Mouse (Mus musculus): ENCODE data around the gene Ahnak2.
"Not testable (repeated sequence)": the region's sequence is repeated elsewhere in the genome, so short reads cannot be mapped to it uniquely, and the experiment has no call there.

Ahnak2 gene

DNA sequence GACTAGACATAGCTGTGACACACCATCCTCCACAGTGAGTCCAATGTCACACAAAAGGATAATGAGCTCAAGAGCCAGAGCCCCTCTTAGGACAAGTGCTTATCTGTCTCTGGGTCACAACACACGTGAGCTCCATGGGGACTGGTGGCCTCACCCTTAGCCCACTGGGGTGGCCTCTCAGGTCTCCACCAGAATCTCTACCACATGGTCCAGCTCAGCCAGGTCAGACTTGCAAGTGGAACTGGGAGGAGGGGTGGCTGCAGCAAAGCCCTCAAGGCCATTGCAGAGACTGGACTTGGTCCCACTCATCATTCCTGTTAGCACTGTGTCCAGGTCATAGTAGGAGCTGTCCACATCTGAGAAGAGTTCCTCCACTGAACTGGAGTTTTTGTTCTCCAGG lies 18.8 kb upstream of the Ahnak2 start:
- DNase-seq (ENCODE audit: low read depth), result no peak

DNA sequence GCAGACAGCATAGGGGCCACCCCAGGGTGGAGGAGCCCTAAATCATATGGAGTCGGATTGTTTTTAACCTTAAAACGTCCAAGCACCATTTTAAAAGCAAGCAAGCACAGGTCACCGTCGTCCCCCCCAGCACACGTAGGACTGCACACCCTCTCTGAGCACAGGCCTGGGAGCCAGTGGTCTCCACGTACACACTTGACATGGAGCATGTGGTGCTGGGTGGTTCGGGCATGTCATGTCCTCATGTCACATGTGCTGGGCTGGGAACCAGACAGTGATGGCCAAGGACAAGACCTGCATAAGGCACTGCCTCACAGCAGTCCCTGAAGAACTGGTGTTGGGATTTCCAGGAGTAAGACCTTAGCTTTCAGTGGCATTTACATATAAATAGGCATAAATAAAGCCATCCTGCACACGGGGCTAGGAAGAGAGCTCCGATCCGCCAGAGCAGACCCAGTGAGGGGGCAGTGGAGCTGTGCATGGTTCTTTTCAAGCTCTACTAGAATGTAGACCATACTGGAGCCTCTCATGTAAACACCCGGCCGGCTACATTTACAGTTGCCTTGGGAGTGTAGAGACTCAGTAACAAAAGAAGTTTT lies 18.0 kb upstream of the Ahnak2 start:
- DNase-seq (ENCODE audit: low read depth), result no peak

DNA sequence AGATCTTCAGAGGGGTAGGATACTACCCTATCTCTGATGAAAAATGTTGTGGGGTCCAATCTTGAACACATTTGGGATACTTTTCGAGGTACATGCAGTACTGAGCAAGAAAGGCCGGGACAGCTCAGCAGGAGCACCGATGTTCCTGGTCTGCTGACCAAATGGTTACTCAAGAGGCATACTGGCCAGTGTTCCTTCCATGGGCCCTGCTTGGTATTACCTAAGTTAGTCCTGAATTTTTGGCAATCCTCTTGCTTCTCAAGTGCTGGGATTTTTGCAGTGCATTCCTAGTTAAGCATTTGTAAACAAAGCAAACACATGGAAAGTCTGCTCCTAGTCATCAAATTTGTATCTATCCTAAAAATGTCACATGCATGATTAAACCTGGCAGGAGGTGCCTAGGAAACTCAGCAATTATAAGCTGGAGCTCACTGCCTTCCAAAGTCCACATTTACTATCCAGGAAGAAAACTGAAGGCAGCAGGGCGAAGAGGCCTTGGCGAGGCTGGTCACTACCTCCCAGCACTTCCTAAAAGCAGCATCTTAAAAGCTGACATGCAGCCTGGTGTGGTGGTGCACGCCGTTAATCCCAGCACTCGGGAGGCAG lies 16.7 kb upstream of the Ahnak2 start:
- DNase-seq (ENCODE audit: low read depth), result no peak

DNA sequence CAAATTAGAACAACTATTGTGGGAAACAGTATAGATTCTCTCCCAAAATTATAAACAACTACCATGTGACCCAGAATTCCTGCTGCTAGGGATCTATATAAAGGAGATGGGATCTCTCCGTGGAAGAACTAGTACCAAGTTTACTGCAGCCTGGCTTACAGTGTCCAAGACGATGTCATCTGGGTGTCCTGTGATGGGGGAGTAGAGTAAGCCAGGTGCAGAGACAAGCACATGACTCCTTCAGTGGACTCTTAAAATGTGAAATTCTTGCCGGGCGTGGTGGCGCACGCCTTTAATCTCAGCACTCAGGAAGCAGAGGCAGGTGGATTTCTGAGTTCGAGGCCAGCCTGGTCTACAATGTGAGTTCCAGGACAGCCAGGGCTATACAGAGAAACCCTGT lies 14.4 kb upstream of the Ahnak2 start:
- not testable (repeated sequence) for DNase-seq (ENCODE audit: low read depth)

DNA sequence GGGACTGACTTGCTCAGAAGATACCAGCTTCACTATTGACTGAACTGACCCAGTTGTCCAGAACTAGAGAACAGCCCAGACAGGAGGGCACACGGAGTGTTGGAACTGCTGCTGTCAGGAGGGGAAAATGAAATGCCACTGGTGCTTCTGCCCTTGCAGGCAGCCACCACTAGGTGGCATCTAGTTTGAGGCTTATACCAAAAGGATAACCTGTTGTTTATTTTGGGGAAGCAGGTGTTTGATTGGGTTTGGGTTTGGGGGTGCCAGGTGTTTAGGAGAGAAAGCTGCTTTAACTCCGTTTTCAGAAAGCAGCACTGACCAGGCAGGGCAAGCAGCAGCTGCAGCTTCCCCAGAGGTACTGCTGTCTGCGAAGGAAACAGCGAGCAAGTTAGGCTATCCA lies 13.8 kb upstream of the Ahnak2 start:
- DNase-seq (ENCODE audit: low read depth), result peak; percentile 79

DNA sequence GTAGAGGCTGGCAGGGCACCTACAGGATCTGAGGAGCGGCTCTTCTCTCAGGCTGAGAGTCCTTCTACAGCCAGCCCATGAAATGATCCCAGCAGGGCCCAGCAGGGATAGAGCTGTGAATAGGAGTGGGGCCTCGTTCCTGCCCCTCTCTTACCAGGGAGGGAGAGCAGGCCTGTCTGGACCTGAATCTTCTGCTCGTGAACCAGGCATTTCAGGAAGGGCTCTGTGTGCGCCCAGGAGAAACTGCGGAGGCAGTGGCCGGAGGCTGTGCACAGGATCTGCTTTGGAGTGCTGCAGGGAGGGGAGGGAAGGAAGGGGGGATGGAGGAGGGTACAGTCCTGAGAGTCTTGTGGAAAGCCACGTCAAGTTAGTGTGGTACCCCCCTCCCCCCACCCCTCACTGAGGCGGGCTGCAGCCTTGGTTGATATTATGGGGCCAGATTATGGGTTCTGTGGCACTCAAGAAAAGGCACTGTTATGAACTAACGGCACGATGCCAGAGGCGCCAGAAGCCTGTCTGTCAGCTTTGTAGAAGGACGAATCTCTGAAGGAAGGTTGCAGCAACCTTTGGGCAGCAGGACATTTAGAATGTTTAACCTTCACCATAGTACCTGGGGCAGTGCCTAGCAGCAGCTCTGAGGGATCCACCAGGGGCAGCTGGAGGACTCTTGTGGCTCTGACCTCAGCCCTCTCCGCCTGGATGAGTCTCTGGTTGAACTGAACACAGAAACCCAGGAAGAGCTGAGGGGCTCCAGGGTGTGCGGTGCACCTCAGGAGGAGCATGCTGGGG lies 12.4 kb upstream of the Ahnak2 start:
- DNase-seq (ENCODE audit: low read depth), result no peak

DNA sequence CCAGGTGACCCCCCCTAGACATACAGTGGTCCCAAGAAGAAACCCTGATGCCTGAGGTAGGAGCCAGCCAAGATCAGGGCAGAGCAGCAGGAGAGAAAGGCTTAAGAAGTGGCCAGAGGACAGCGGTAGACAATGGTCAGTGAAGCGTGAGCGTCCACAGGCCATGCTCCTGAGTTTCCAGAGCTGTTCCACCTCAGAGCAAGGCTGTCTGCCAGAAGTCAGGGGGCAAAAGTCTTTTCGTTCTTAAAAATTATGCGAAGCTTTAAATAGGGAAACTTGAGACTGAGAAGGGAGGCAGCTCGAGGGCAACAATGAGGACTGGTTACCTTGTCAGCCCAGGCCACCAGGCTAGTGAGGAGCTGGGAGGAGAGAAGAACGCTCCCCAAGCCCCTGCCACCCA lies 10.9 kb upstream of the Ahnak2 start:
- no peak for DNase-seq (ENCODE audit: low read depth)

DNA sequence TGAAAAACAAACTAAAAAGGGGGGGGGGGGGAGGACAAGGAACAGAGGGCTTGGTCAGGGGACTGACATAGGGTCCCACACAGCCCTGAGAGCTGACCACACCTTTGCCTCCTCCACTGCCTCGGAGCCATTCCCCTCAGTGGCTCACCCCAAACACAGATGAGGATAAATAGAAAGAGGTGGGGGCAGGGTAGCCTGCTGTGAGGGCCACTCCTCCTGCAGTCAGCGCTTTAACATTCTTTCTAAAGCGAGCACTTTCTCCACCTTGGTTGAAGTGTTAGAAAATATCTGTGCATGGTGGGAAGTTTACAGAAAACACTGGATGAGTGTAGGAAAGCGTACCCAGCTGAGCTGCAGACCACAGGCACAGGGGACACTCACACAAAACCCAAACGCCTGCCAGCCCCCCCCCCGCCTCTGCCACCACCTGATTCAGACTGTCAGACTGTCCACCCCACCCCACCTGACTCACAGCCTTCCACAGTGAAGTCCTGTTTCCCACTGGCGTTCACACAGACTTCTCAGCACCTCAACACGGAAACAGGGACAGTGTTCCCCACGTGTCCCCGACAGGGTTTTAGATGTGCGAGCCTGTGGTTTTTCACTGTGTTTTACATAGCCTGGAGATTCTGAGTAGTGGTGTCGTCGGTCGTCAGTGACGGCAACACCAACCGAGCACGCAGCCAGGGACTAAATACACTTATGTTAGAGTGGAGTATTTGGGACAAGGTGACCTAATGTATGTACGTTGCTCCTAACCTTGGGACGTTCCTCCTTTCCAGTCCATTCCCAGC lies 7.8 kb upstream of the Ahnak2 start:
- DNase-seq (ENCODE audit: low read depth), result peak; percentile 10

DNA sequence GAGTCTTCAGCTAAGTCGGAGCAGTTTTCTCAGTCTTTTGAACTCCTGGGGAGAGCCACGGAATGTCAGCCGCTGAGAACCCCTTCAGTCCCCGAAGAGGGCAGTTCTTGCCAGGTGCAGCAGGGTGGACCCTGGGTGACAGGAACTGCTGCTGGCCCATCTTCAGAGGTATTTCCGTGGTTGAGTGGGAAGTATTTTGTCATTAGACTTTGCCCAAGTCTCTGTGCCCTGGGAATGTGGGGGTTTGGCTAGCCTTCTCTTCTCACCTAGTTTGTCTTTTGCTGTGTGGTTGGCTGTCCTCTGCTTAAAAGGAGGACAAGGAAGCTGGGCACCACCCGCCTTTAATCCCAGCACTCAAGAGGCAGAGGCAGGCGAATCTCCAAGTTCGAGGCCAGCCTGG lies 7.2 kb upstream of the Ahnak2 start:
- DNase-seq (ENCODE audit: low read depth), result peak; percentile 43

DNA sequence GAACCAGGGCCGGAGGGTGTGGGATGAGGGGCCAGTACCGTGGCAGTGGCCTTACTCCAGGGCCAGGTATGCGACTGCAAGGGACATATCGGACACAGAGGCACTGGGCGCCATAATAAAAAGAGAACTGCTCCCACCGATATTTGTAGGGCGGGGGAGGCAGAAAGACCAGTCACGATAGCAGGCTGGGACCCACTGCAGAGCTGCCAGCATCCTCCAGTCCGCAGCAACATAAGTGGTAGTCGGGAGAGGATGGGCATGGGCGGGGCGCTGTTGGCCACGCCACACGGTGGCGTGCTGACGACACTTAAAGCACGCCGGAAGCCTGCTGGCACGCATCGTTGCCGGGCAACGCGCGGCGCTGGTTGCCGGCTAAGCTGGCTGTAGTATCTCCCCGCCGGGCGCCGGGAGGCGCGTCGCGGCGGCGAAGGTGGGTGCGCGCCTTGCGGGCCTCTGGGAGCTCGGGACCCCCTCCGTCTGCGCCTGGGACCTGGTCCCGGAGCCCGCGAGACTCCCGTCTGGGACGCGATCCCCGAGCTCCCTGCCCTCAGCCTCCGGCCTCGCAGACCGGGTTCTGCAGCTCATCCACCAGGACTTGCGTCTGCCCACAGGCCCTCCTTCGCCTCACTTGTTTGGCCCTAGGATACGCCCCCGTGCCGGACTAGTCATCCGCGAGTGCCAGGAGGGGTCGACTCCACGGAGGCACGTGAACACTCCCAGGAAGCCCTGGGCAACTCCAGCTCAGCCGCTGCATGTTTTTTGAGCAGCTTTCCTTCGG lies 6.3 kb upstream of the Ahnak2 start, which contains the start of gene Clba1:
TSS of gene Clba1 (plus strand) at position 351 of the 778 bp plus-strand sequence.
- DNase-seq (ENCODE audit: low read depth), result peak; percentile 96

DNA sequence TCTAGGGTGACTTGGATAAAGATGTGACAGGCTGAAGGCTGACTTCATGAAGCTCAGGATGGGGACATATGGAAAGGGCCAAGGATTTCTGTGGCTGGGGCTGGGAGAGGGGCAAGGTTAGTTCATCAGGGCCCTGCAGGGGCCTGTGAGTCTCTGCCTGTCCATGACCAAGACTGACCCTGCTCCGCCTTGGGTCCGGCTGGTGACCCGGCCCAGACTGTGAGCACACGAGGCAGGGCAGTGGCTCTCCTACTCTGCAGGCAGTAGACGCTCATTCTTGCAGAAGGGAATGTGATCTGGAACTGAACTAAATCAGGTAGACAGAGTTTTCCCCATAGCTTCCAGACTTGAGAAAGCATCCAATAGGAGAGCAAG lies 5.7 kb upstream of the Ahnak2 start:
- DNase-seq (ENCODE audit: low read depth), result no peak

DNA sequence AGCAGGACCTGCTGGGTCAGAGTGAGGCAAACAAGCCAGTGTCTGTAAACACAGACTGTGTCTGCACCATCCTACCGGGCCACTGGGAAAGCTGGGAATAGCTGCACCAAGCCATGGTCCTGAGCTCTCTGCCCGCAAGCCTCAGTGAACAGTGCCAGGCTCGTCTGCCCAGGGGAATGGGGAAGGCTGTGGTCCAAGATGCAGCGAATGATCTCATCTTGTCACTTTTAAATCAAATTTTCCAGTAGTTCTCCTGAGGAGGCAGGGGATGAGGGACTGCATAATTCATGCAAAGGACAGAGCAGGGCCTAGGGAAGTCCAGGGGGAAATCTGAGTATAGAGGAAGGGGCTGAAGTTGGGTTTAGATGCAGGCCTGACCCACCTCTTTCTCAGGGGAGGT lies 5.3 kb upstream of the Ahnak2 start:
- peak; percentile 9 for DNase-seq (ENCODE audit: low read depth)

DNA sequence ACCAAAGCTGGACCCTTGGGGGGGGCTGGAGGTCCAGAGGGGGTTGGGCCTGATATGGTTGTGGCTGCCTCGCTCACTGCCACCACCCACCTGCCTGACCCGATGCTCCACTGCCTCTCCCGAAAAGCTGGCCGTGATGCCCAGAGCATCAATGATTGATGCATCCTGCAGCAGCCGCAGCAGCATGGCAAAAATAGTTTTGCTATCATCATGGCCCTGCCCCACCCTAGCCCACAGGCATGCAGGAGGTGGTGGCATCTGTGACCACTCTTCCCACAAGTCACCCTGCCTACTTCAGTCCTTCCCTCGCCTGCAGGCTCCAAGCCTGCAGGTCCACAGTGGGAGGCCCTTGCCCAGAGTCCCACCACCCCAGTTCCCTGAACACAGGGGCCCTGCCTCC lies 3.6 kb upstream of the Ahnak2 start:
- peak; percentile 12 for DNase-seq (ENCODE audit: low read depth)

DNA sequence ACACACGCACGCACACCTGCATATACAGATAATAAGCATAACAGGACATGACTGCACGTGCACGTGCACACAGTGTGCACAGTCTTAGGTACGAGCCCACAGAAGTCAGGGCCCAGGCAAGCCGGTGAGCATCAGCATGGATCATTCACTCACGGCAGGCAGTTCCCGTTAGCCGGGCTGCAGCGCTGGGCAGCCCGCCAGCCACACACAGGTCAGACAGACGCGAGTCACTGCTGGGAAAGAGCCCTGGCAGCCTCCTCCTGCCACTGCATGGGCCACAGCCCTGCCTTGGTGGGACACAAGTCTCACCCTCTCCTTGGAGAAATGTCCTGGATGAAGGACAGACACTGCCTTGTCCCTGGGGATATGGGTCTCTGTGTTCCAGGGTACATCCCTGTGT lies 1.6 kb upstream of the Ahnak2 start:
- no peak for DNase-seq (ENCODE audit: low read depth)

DNA sequence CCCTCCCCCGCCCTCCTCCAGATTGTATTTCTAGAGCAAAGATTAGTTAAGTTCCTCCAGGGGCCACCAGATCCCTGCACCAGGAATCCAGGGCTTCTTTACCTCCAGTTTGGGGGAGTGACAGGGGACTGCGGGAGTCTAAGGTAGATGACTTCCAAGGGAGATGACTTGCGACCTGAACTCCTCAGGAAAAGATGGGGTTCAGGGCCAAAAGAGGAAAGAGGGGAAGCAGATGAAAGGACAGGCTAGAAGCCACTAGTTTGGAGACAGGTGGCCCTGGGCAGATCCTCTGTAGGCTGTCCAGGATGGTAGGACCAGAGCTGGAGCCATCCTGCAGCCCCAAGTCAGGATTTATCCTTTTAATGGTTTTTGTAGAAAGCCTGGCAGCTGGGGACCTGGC lies 460 bp upstream of the Ahnak2 start:
- peak; percentile 17 for DNase-seq (ENCODE audit: low read depth)

DNA sequence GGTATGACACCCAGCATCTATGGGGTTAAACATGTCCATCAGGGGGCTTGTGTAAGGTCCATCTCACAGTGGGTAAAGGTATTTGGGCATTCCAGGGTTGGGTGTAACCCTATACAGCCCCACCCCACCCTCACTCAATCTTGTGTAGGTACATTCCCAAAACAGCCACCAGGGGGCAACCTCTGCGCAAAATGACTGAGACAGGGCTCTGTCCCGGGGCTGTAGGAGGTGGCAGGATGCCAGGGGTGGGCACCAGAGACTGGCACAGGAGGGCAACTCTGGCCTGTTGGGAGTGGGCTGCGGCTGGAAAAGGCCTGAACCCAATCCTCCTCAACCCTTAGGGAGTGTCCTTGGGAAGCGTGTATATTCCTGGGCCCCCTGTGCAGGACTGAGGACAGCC lies 2.0 kb downstream of the Ahnak2 start:
- peak; percentile 91 for DNase-seq (ENCODE audit: low read depth)

DNA sequence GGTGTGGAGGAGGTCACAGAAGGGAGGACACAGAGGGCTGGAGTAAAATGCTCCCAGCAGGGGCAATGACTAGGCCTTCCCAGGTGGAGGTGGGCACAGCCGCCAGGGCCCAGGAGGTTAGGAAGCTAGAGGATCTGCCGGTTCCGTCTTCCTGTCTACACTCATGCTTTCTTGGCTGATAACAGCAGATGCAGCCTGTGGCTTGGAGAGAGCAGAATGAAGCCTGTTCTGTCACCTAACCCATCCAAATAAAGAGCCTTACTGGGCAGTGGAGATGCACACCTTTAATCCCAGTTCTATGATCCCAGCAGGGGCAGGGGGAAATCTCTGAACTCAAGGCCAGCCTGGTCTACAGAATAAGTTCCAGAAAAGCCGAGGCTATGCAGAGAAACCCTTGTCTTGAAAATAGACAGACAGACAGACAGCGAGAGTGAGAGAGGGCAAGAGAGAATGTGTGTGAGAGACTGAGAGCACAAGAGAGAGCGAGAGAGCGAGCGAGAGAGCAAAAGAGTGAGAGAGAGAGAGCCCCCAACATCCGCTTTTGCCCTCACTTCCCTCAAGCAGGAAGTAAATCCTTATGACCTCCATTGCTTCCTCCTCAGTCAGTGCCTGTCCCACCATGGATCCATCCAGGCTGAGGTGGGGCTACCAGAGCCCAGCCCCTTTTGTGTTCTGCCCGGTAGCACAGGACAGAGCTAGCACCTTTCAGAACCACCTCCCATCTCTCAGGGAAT lies 3.1 kb downstream of the Ahnak2 start:
- no peak for DNase-seq (ENCODE audit: low read depth)

DNA sequence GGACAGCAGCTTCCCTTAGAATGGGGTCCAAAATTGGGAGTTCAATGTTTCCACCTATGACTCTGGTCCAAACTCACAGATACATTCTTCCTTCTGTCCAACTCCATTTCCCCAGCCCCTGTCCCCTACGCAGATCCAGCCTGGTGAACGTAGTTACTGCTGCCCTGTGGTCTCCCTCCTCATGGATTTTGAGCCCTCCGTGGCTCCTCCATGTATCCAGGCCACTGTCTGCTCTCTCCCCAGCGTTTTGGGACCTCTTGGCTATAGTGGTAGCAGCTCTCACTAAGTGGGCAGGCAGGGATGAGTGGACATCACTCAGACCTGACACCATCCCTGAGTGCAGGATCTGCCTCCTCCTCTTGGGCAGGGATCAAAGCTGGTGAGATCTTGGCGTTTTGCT lies 3.7 kb downstream of the Ahnak2 start:
- DNase-seq (ENCODE audit: low read depth), result no peak

DNA sequence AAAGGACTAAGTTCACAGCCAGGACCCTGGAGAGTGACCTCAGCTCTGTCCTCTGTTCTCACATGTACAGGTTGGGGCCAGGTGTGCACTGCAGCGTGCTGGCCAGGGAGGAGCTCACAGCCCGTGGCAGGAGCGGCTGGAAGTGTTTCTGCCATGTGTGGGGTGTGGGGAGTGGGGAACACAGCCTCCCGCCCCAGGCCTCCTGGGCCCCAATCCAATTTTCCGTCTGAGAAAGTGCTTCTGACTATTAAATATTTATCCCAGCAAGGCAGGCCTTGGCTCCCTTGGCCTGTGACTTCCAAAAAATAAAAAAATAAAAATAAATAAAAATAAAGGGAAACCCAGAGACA lies 4.2 kb downstream of the Ahnak2 start:
- DNase-seq (ENCODE audit: low read depth), result no peak

DNA sequence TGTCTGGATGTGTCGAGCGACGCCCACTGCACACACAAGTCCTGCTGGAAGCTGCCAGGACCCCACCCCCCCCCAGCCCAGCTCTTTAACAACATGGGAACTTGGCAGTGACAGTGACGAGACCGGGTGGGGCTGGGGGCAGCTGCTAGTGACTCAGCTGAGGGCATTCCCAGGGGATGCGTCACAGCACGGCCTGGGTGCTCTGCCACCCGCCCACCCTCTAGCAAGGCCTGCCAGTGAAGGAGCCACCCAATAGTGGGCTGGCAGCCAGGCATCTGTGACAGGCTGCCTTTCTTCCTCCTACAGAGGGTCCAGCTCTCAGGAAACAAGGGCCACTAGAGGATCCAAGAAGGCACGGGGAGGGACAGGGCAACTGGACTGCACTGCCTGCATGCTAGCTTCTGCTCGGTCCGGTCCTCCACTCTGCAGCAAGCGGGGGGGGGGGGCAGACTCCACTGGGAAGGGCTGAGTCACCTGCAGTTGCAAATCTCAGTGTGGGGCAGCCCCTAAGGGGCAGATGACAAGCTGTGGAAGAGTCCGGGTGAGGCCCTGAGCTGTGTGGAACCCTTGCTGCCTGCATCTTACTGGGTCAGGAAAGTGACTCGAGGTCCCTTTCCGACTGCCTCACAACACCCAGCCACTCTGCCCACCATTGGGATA lies 4.7 kb downstream of the Ahnak2 start:
- no peak for DNase-seq (ENCODE audit: low read depth)

Measured in induced T-regulatory cell, adult 2 months (primary cell).